Mouse (Mus musculus): ENCODE data around the gene Ms4a6b. TPM values are rescaled to one million over a fixed set of nuclear protein-coding genes. Genes with fewer than 3 reads are reported as not detected.
"Not testable (repeated sequence)": the region's sequence is repeated elsewhere in the genome, so short reads cannot be mapped to it uniquely, and the experiment has no call there.

The Ms4a6b gene
- polyA plus RNA-seq, 1 experiment, result 351 TPM

DNA sequence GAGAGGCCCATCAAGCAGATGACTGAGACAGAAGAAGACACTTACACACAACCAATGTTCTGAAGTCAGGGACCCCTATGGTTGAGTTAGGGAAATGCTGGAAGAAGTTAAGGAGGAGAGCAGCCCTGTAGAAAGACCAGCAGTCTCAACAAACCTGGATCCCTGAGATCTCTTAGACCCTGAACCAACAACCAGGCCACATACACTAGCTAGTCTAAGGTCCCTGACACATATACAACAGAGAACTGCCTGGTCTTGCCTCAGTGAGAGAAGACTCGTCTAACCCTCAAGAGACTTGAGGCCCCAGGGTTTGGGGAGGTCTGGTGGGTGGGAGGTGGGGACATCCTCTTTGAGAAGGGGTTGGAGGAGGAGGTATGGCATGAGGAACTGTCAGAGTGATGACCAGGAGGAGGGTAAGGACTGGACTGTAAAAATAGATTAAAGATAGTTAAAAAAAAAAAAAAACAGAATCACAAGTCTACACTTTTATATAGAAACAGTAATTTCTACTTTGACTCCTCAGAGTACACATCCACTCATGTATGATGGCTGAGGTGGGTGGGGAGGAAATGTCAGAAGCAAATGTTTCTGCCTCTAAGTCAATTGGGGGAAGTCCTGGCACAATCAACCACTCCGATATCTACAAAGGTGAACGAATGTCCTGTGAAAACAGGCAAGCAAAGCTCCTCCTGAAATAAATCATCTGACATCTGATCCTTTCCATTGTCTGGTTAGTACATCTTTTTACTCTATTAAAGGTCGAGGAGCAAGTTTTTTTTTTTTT lies 24.7 kb upstream of the Ms4a6b start:
- peaks cover 7% of the 10 kb centered on the region; the same call in 1 of the 2 replicates for H3K4me1 ChIP-seq (ENCODE audit: control insufficient read depth, insufficient read depth, low read length)
- no peak overlapping the region for H3K27ac ChIP-seq (ENCODE audit: insufficient read depth, low read depth, low read length)
- TF ChIP-seq CTCF (IDR thresholded peaks at IDR 0.05; ENCODE audit: low read depth, low read length), result no peak
- no peak for TF ChIP-seq POLR2A (IDR thresholded peaks at IDR 0.05; ENCODE audit: borderline replicate concordance, low read depth, low read length)
- no peak overlapping the region for H3K4me3 ChIP-seq (ENCODE audit: insufficient read depth, low read length)

DNA sequence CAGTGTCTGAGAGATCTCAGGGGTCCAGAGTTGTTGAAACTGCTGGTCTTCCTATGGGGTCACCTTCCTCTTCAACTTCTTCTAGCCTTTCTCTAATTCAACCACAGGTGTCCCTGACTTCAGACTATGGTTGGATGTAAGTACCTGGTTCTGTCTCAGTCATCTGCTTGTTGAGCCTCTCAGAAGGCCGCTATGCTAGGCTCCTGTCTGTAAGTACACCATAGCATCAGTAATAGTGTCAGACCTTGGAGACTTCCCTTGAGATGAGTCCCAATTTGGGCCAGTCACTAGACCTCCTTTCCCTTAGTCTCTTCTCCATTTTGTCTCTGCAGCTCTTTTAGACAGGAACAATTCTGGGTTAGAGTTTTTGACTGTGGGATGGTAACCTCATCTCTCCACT lies 23.6 kb upstream of the Ms4a6b start:
- Histone ChIP-seq H3K27ac (ENCODE audit: insufficient read depth, low read depth, low read length) (no peak overlapping the region), H3K4me1 (ENCODE audit: control insufficient read depth, insufficient read depth, low read length) (peaks cover 11% of the 10 kb centered on the region), H3K4me3 (ENCODE audit: insufficient read depth, low read length) (no peak overlapping the region)
- TF ChIP-seq POLR2A (IDR thresholded peaks at IDR 0.05; ENCODE audit: borderline replicate concordance, low read depth, low read length), result no peak
- TF ChIP-seq CTCF (IDR thresholded peaks at IDR 0.05; ENCODE audit: low read depth, low read length), result no peak

DNA sequence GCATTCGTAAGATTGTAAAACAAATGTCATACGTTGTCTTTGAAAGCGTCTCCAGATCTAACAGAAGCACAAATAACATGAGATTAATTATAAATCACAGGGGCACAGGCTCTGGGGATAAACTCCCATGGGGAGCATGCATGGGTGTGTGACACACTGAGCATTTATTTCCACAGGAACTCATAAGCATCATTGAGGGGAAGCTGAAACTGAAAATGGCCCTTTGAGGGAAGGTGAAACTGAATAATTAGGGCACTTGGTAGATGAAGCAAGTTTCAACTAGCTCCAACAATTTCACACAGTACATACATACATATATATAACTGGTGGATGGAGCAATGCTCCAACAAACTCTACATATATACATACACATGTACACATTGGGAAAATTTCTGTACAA lies 21.8 kb upstream of the Ms4a6b start:
- TF ChIP-seq CTCF (IDR thresholded peaks at IDR 0.05; ENCODE audit: low read depth, low read length) (no peak), POLR2A (IDR thresholded peaks at IDR 0.05; ENCODE audit: borderline replicate concordance, low read depth, low read length) (no peak)
- H3K4me1 ChIP-seq (ENCODE audit: control insufficient read depth, insufficient read depth, low read length), result peaks cover 11% of the 10 kb centered on the region
- H3K27ac ChIP-seq (ENCODE audit: insufficient read depth, low read depth, low read length), result no peak overlapping the region
- no peak overlapping the region for H3K4me3 ChIP-seq (ENCODE audit: insufficient read depth, low read length)

DNA sequence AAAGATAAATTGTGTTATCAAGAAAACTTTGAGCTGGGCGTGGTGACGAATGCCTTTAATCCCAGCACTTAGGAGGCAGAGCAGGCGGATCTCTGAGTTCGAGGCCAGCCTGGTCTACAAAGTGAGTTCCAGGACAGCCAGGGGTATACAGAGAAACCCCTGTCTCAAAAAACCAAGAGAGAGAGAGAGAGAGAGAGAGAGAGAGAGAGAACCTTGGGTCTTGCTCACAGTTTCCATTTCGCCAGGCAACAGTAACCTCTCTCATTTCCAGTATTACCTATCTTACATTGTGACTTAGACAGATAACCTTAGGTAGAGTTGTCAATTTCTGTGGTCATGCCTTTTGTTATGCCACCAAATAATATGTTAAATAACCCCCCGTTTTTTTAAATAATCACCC lies 20.0 kb upstream of the Ms4a6b start:
- H3K27ac ChIP-seq (ENCODE audit: insufficient read depth, low read depth, low read length), result no peak overlapping the region
- peaks cover 11% of the 10 kb centered on the region for H3K4me1 ChIP-seq (ENCODE audit: control insufficient read depth, insufficient read depth, low read length)
- no peak for TF ChIP-seq POLR2A (IDR thresholded peaks at IDR 0.05; ENCODE audit: borderline replicate concordance, low read depth, low read length)
- TF ChIP-seq CTCF (IDR thresholded peaks at IDR 0.05; ENCODE audit: low read depth, low read length), result no peak
- H3K4me3 ChIP-seq (ENCODE audit: insufficient read depth, low read length), result no peak overlapping the region

DNA sequence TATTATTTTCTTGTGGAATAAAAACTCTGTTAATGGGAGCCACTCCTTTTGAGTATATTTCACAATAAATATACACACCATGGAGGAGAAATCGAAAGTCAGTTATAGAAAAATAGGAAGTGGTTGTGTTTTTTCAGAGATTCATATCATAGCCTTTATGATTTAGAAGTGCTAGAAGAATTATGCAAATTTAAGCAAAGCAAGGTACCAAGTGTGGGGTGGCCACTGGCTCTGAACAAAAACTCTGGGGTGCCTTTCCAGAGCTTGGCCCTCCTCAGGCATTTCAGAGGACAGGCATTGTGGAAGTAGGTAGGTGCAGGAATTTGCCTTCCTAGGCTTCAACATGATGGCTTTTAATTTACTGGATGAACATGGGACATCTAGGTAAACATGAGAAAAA lies 19.0 kb upstream of the Ms4a6b start:
- Histone ChIP-seq H3K4me1 (ENCODE audit: control insufficient read depth, insufficient read depth, low read length) (peaks cover 11% of the 10 kb centered on the region), H3K27ac (ENCODE audit: insufficient read depth, low read depth, low read length) (peak overlapping the region; percentile 37)
- H3K4me3 ChIP-seq (ENCODE audit: insufficient read depth, low read length), result not testable (repeated sequence)

DNA sequence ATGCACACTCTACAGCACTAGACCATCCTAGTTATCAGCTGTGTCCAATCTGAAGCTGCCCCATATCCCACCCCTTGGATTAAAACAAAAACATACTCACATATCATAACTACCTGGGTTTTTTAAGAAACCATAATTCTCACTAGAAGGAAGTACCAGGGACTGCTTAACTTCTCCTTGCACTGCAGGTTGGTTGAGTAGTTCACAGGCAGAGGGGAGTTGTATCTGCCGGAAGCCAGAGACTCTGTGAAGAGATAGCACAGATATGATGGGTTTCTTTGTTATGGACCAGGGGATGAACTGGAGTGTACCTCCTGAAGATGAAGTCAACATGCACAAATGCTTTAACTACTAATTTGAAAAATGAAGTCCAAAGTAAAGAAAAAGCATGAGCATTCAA lies 15.5 kb upstream of the Ms4a6b start:
- Histone ChIP-seq H3K27ac (ENCODE audit: insufficient read depth, low read depth, low read length) (no peak overlapping the region), H3K4me3 (ENCODE audit: insufficient read depth, low read length) (no peak overlapping the region), H3K4me1 (ENCODE audit: control insufficient read depth, insufficient read depth, low read length) (peaks cover 4% of the 10 kb centered on the region)
- no peak for TF ChIP-seq CTCF (IDR thresholded peaks at IDR 0.05; ENCODE audit: low read depth, low read length)
- TF ChIP-seq POLR2A (IDR thresholded peaks at IDR 0.05; ENCODE audit: borderline replicate concordance, low read depth, low read length), result no peak

DNA sequence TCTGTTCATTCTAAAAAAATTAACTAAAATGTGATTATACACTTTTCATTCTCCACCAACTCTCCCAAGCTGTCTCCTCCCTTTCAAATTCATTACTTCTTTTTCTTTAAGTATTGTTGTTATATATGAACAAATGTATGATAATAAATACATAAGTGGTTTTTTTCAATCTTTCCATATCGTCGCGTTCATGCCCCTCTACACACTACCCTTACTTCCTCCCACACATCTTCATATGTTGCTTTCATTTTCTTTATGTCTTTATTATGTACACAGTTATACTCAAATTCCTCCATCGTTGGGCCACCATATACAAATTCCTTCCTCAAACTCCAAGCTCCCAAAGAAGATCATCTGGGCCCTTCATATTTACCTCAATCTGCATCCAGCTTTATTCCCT lies 15.0 kb upstream of the Ms4a6b start:
- TF ChIP-seq CTCF (IDR thresholded peaks at IDR 0.05; ENCODE audit: low read depth, low read length) (no peak), POLR2A (IDR thresholded peaks at IDR 0.05; ENCODE audit: borderline replicate concordance, low read depth, low read length) (no peak)
- H3K27ac ChIP-seq (ENCODE audit: insufficient read depth, low read depth, low read length), result no peak overlapping the region
- peaks cover 4% of the 10 kb centered on the region for H3K4me1 ChIP-seq (ENCODE audit: control insufficient read depth, insufficient read depth, low read length)
- H3K4me3 ChIP-seq (ENCODE audit: insufficient read depth, low read length), result no peak overlapping the region

DNA sequence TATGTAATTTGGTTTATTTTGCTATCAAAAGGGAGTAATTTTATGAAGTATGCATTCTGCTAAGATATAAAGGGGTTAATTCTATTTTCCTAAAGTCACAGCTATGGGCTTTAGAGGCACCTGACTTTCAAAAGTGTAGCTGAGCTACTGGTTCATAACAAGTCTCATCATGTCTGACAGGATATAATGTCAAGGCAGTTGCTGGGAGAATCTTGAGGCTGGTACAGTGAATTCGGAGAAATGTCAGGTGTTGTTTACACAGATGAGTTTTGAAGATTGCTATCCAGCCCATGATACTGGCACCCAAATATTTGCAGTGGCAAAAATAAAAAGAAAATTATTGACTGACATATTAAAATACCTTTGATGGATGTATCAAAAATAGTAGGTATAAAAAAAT lies 11.5 kb upstream of the Ms4a6b start:
- Histone ChIP-seq H3K4me3 (ENCODE audit: insufficient read depth, low read length) (no peak overlapping the region), H3K27ac (ENCODE audit: insufficient read depth, low read depth, low read length) (no peak overlapping the region), H3K4me1 (ENCODE audit: control insufficient read depth, insufficient read depth, low read length) (no peaks in the 10 kb centered on the region)
- no peak for TF ChIP-seq CTCF (IDR thresholded peaks at IDR 0.05; ENCODE audit: low read depth, low read length)
- no peak for TF ChIP-seq POLR2A (IDR thresholded peaks at IDR 0.05; ENCODE audit: borderline replicate concordance, low read depth, low read length)

DNA sequence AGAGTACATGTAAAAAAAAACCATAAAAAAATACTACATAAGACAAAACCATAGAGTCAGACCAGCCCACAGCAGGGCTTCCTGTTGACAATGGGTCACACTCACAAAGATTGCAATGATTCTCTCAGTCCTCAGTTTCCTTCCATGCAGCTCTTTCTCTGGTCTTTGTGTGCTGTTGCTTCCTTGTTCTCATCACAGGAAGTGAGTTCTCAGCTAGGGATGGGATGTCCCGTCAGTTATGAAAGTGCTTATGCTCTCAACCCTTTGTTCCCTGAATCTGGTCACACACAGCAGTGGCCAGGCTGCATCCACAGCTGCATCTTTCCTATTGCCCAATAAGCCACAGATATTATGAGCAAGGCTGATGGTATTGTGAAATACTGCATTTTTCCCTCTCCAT lies 2.9 kb upstream of the Ms4a6b start:
- Histone ChIP-seq H3K27ac (ENCODE audit: insufficient read depth, low read depth, low read length) (peak overlapping the region; percentile 98), H3K4me1 (ENCODE audit: control insufficient read depth, insufficient read depth, low read length) (peaks cover 38% of the 10 kb centered on the region), H3K4me3 (ENCODE audit: insufficient read depth, low read length) (no peak overlapping the region)
- TF ChIP-seq CTCF (IDR thresholded peaks at IDR 0.05; ENCODE audit: low read depth, low read length) (no peak), POLR2A (IDR thresholded peaks at IDR 0.05; ENCODE audit: borderline replicate concordance, low read depth, low read length) (no peak)

DNA sequence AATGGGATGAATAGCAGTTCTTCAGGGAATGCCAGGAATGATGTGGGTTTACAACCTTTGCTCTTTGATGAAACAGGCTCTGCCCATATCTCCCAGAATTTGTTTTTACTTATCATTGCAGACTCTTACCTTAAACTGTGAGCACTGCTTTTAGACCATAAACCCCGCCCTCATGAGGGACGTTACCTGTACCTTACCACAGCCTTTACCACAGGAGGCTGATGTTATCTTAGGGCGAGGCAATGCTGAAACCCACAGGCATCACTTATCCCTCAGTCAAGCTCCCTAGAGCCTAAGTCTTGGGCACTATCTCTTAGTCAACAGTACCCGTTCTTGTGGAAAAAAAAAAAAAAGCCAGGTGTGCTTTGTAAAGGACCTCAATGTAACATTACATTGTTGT lies 533 bp downstream of the Ms4a6b start:
- Histone ChIP-seq H3K4me3 (ENCODE audit: insufficient read depth, low read length) (no peak overlapping the region), H3K27ac (ENCODE audit: insufficient read depth, low read depth, low read length) (peak overlapping the region; percentile 89), H3K4me1 (ENCODE audit: control insufficient read depth, insufficient read depth, low read length) (peaks cover 44% of the 10 kb centered on the region)
- TF ChIP-seq POLR2A (IDR thresholded peaks at IDR 0.05; ENCODE audit: borderline replicate concordance, low read depth, low read length) (no peak), CTCF (IDR thresholded peaks at IDR 0.05; ENCODE audit: low read depth, low read length) (no peak)

DNA sequence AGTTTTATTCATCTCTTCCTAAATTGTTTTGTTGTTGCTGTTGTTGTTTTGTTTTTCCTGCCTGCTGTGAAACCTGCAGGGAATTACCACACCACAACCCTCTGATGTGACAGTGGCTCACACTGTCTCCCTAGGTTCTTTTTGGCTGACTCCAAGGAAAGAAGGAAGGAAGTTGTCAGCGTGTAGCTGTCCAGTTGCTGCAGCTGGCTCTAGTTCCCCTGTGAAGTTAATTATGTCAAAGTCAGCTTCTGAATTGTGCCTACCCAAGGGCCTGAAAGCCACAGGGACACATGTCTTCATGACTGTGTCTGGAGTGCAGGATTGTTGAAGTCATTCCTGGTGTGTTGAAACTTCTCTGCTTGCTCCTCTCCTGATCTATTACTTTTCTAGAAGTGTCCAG lies 1.1 kb downstream of the Ms4a6b start:
- peak overlapping the region; percentile 96 for H3K27ac ChIP-seq (ENCODE audit: insufficient read depth, low read depth, low read length)
- peaks cover 46% of the 10 kb centered on the region for H3K4me1 ChIP-seq (ENCODE audit: control insufficient read depth, insufficient read depth, low read length)
- not testable (repeated sequence) for H3K4me3 ChIP-seq (ENCODE audit: insufficient read depth, low read length)

DNA sequence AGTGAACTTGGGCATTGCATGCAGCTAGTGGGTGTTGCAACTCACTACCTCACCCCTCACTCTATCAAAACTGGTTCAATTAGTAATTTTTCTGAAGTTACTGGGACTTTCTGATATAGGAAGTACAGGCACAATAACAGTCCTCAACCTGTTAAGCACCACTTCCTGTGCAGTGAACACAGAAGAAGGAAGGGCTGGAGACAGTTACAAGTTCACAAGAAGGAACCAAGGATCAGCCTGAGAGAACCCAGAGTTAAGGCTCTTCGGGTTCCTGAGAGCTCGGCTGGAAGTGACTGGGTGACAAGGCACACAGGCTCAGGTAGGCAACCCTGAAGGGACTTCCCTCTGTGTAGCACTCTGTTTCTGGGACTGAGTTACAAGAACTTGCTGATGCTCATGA lies 2.0 kb downstream of the Ms4a6b start:
- Histone ChIP-seq H3K4me3 (ENCODE audit: insufficient read depth, low read length) (peak overlapping the region; percentile 56), H3K4me1 (ENCODE audit: control insufficient read depth, insufficient read depth, low read length) (peaks cover 42% of the 10 kb centered on the region), H3K27ac (ENCODE audit: insufficient read depth, low read depth, low read length) (peak overlapping the region; percentile 91)
